Mouse (Mus musculus): ENCODE measurements at regions not wholly inside any gene's neighbourhood (a gene's known extent, or its start where the extent isn't known, plus 50 kb on each side); places are given as distances from the start of the nearest gene placed in this dataset.

GRCm38 (mm10) chr8:103751161-103751560, 350.3 kb upstream of the Cdh5 start:
- TF ChIP-seq CTCF (IDR thresholded peaks at IDR 0.05; ENCODE audit: borderline replicate concordance, insufficient read depth, low read depth, low read length) (no peak), POLR2A (IDR thresholded peaks at IDR 0.05; ENCODE audit: borderline replicate concordance, insufficient read depth, low read length) (no peak)
